ENCODE assay signal across 8 mouse cellular contexts in genomic region chr7:44548497-44549087, GRCm38 (mm10). TPM values are rescaled to one million over a fixed set of nuclear protein-coding genes. Genes with fewer than 3 reads are reported as not detected.
A peak's percentile ranks its signal among the peaks of the same experiment; 100 is the strongest.
DNase-seq lines count a peak whose midpoint lies in the region; ATAC-seq and TF ChIP-seq lines count a peak whose summit lies in the region.

Gene Pold1 (minus strand): TSS chr7:44548849.

- peak within 1 kb of the TSS; percentile 92 for H3K9ac ChIP-seq in ES-E14 (ENCODE audit: insufficient read depth, low read depth, low read length, poor library complexity, severe bottlenecking)
- peak within 1 kb of the TSS; percentile 51 for H3K9ac ChIP-seq in forebrain, embryonic 15.5 days (replicated peaks)

- peak within 1 kb of the TSS; percentile 97 for H3K4me2 ChIP-seq in forebrain, embryonic 15.5 days (replicated peaks)

- no peaks in the 10 kb centered on the region for H3K9me3 ChIP-seq in ES-E14 (ENCODE audit: control insufficient read depth, insufficient read depth, low read depth, low read length)
- H3K9me3 ChIP-seq in forebrain, embryonic 15.5 days, result no peaks in the 10 kb centered on the region

- H3K27me3 ChIP-seq in forebrain, embryonic 15.5 days, result no peaks in the 10 kb centered on the region

- peak; percentile 100 for DNase-seq in ES-E14 (ENCODE audit: low read depth, low spot score)
- peak; percentile 99 for DNase-seq in cerebellum, adult 11-12 months
- DNase-seq in heart, postnatal 25 days (ENCODE audit: low spot score), result peak; percentile 99
- DNase-seq in layer of hippocampus, adult 18-20 months (ENCODE audit: low spot score in 2 of 2), result peak; percentile 99
- DNase-seq in lung, adult 2 months, result peak; percentile 100
- DNase-seq in thymus, adult 18-20 months, result peak; percentile 99

- TF ChIP-seq CTCF in lung, adult 2 months (IDR thresholded peaks at IDR 0.05; ENCODE audit: insufficient read depth, low read length), result peak; percentile 77

- peak; percentile 93 for ATAC-seq in forebrain, embryonic 15.5 days (replicated peaks)
- ATAC-seq in neutrophil, adult 5-6 weeks (ENCODE audit: extremely low read depth, insufficient number of reproducible peaks, low FRiP score, poor library complexity, severe bottlenecking), result peak; percentile 88

- H3K4me1 ChIP-seq in ES-E14 (ENCODE audit: control insufficient read depth in 2 of 2, insufficient read depth in 2 of 2, low read length in 2 of 2, poor library complexity in 1 of 2), result peaks cover 2 to 16% of the 10 kb centered on the region in 2 experiments; a peak in 1 of 4 replicates
- peaks cover 25% of the 10 kb centered on the region for H3K4me1 ChIP-seq in forebrain, embryonic 15.5 days
- no peaks in the 10 kb centered on the region; the same call in 1 of the 2 replicates for H3K4me1 ChIP-seq in lung, adult 2 months (ENCODE audit: control insufficient read depth, insufficient read depth, low read length)

- peak within 1 kb of the TSS; percentile 83 to 89 for H3K4me3 ChIP-seq in ES-E14 (ENCODE audit: insufficient read depth in 1 of 2, low read depth in 1 of 2, low read length in 2 of 2, poor library complexity in 1 of 2, severe bottlenecking in 1 of 2)
- peak within 1 kb of the TSS; percentile 65 for H3K4me3 ChIP-seq in forebrain, embryonic 15.5 days
- peak within 1 kb of the TSS; percentile 95 for H3K4me3 ChIP-seq in lung, adult 2 months (replicated peaks; ENCODE audit: extremely low read depth, low read depth, low read length)

- H3K27ac ChIP-seq in ES-E14 (ENCODE audit: insufficient read depth, low read depth, low read length, poor library complexity, severe bottlenecking), result peak within 1 kb of the TSS; percentile 68
- H3K27ac ChIP-seq in forebrain, embryonic 15.5 days (replicated peaks), result peak within 1 kb of the TSS; percentile 55

- WGBS in forebrain, embryonic 15.5 days, result under 1% methylated on average over 43 of the region's 43 CpGs
- under 1% methylated on average over 43 of the region's 43 CpGs for whole genome bisulfite sequencing in lung, adult 2 months

- in situ Hi-C loops in ES-E14 (cut with MboI; ENCODE audit: low sequenced_read_pairs in 2 of 2, unreplicated experiment in 2 of 2), result no loop called here

- intact Hi-C loops in heart, postnatal 25 days (cut with DNase I), result no loop called here

- H3K36me3 ChIP-seq in ES-E14 (ENCODE audit: control insufficient read depth, insufficient read depth, low read length, poor library complexity, severe bottlenecking), result peaks cover 26% of the 10 kb centered on the region; the same call in 1 of the 2 replicates
- H3K36me3 ChIP-seq in forebrain, embryonic 15.5 days, result peaks cover 24% of the 10 kb centered on the region

- TF ChIP-seq POLR2A in lung, adult 2 months (IDR thresholded peaks at IDR 0.05; ENCODE audit: borderline replicate concordance, extremely low read depth, low read depth, low read length), result peak; percentile 34; the same call in 1 of the 2 replicates

TF ChIP-seq in ES-E14, 5 proteins besides CTCF, POLR2A, EP300 and RAD21:
- TF ChIP-seq ZNF384 (IDR thresholded peaks at IDR 0.05; ENCODE audit: low read depth, low read length) (no peak), ZC3H11A (IDR thresholded peaks at IDR 0.05; ENCODE audit: borderline replicate concordance, low read depth, low read length) (no peak)

RNA-seq across cellular contexts. Expression of gene Pold1, which starts in this region (rescaled TPM):
- 108 and 156 TPM in 2 replicates for total RNA-seq in ES-E14 (2012; rRNA removed)
- polyA plus RNA-seq in forebrain, embryonic 15.5 days (2015; fragmentation: Nextera tagmentation; extraction: Ambion mirVana), result 46.9 and 54.1 TPM in 2 replicates
- 10 to 100 TPM; 12.5 to 12.8 TPM for total RNA-seq in heart, postnatal 25 days (2021)
- total RNA-seq in layer of hippocampus, adult 18-20 months (2021), result 10 to 100 TPM in 1 of 2 experiments, 1 to 10 TPM in 1; 9.4 to 13.2 TPM
- polyA plus RNA-seq in lung, adult 2 months (2012; rRNA removed), result 34.3 and 38.3 TPM in 2 replicates
- 53.4 and 61.8 TPM in 2 replicates for total RNA-seq in neutrophil, adult 5-6 weeks (2017)

Comparison
In these comparisons a context has a peak if more than half of its experiments do, and no peak if none do; other contexts are left out.
1. Peak in every context shown above with its lines: DNase-seq, ATAC-seq, H3K4me3 ChIP-seq and H3K27ac ChIP-seq.